Mouse (Mus musculus) lung, postnatal 0 days (tissue): Measurements from ENCODE around the gene Pkd1l2. TPM values are rescaled to one million over a fixed set of nuclear protein-coding genes. Genes with fewer than 3 reads are reported as not detected.

Source experiments
- ATAC-seq: fragments of 200-750 bp; cut with Nextera tagmentation; 2 replicates; pipeline ENCODE4 v1.8.0; 2017; ENCODE audit warnings: moderate library complexity
- DNase-seq: peaks from one replicate; pipeline ENCODE4 v3.0.0-alpha.2; 2016; ENCODE audit warnings: low spot score
- H3K27ac ChIP-seq: fragments of 300-500 bp; sonication (generic); 2 replicates; pipeline ENCODE4 v1.5.1; 2014; ENCODE audit warnings: antibody characterized with exemption, mild to moderate bottlenecking, low read length, mixed read lengths
- H3K27me3 ChIP-seq: fragments of 300-500 bp; sonication (generic); replicated peaks from 2 replicates; pipeline ENCODE4 v1.6.1; 2014; ENCODE audit warnings: low read length, mixed read lengths; ENCODE audit not compliant: insufficient read depth
- H3K36me3 ChIP-seq: fragments of 300-500 bp; sonication (generic); 2 replicates; pipeline ENCODE4 v1.6.1; 2014; ENCODE audit warnings: low read length, mixed read lengths; ENCODE audit not compliant: insufficient read depth
- H3K4me1 ChIP-seq: fragments of 300-500 bp; sonication (generic); 2 replicates; pipeline ENCODE4 v1.6.1; 2014; ENCODE audit warnings: antibody characterized with exemption, low read depth, low read length, mixed read lengths; ENCODE audit not compliant: insufficient read depth
- H3K4me2 ChIP-seq: fragments of 300-500 bp; sonication (generic); replicated peaks from 2 replicates; pipeline ENCODE4 v1.6.1; 2014; ENCODE audit warnings: low read depth, mild to moderate bottlenecking, low read length, moderate library complexity, mixed read lengths
- H3K4me3 ChIP-seq: fragments of 300-500 bp; sonication (generic); 2 replicates; pipeline ENCODE4 v1.5.1; 2014; ENCODE audit warnings: low read depth, low read length
- H3K9ac ChIP-seq: fragments of 300-500 bp; sonication (generic); replicated peaks from 2 replicates; pipeline ENCODE4 v1.6.1; 2014; ENCODE audit warnings: low read depth, mild to moderate bottlenecking
- H3K9me3 ChIP-seq: fragments of 300-500 bp; sonication (generic); 2 replicates; pipeline ENCODE4 v1.6.1; 2016; ENCODE audit warnings: low read length, mixed read lengths
- CTCF ChIP-seq: IDR thresholded peaks from 2 replicates; pipeline ENCODE4 v1.5.1; 2016; ENCODE audit warnings: antibody characterized with exemption, mild to moderate bottlenecking
- EP300 ChIP-seq: IDR thresholded peaks from 2 replicates; pipeline ENCODE4 v1.6.1; 2016; ENCODE audit warnings: antibody characterized with exemption, mild to moderate bottlenecking, control low read depth
- WGBS: fragments of 180-500 bp; shearing (Covaris S2); extraction: QIAGEN DNeasy Blood & Tissue Kit; methylation state at CpG from one replicate; pipeline ENCODE4 v1.1.7; 2014; 5-methylcytosine and 5-hydroxymethylcytosine counted together
- polyA plus RNA-seq: library from polyadenylated mRNA; unstranded; fragments of >200 nt; fragmentation: Nextera tagmentation; extraction: Ambion mirVana; gene quantifications from 2 replicates; pipeline ENCODE4 v1.2.1, GENCODE M21; 2015

The Pkd1l2 gene
- polyA plus RNA-seq, 1 experiment from 2014 or later: not detected

DNA sequence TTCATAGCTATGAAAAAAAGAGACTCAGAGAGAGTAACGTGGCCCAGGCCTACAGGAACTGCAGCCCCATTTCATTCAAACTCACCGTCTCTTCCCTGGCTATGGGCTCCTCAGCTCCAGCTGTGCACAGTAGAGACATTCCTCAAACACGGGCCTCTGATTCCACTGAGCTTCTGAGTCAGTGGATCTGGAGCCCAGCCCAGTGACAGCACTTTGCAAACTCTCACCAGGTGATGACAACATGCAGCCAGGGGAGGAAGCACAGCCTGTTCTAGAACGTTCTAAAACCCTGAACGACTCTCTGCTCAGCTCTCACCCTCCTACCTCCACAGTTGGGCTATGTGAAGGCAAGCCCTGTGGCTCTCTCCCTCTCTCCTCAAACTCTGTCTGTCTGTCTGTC, 11.8 kb upstream of the Pkd1l2 start:
- Histone ChIP-seq H3K27me3 (no peaks in the 10 kb centered on the region), H3K4me2 (no peak overlapping the region), H3K27ac (no peak overlapping the region), H3K9ac (no peak overlapping the region), H3K36me3 (no peaks in the 10 kb centered on the region), H3K4me1 (no peaks in the 10 kb centered on the region), H3K4me3 (no peak overlapping the region), H3K9me3 (no peaks in the 10 kb centered on the region)
- WGBS: 29% methylated on average over 5 of the region's 5 CpGs
- ATAC-seq (peak; percentile 61), DNase-seq (peak; percentile 15)
- TF ChIP-seq EP300 (no peak), CTCF (no peak)

DNA sequence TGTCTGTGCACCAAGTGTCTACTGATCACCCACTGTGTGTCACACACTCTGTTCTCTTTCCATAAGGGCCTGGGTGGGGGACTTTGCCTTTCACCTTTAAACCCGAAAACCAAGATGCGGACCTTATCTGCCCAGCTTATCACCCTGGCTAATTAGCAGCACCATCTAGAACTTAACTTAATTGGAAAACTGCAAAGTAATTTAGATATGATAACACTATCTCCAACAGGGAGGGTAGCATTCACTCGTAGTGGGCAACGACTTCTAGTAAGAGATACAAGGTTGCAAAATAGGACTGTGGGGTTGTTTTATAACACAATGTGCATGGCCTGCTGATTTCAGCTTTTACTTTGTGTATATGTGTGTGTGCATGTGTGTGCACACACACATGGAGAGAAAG, 7.6 kb upstream of the Pkd1l2 start:
- Histone ChIP-seq H3K36me3 (no peaks in the 10 kb centered on the region), H3K4me2 (no peak overlapping the region), H3K27me3 (no peaks in the 10 kb centered on the region), H3K4me1 (no peaks in the 10 kb centered on the region), H3K4me3 (no peak overlapping the region), H3K9me3 (no peaks in the 10 kb centered on the region), H3K9ac (no peak overlapping the region), H3K27ac (no peak overlapping the region)
- ATAC-seq: no peak
- DNase-seq: no peak
- TF ChIP-seq EP300: no peak
- TF ChIP-seq CTCF: no peak
- WGBS: 77% methylated on average over 4 of the region's 4 CpGs

DNA sequence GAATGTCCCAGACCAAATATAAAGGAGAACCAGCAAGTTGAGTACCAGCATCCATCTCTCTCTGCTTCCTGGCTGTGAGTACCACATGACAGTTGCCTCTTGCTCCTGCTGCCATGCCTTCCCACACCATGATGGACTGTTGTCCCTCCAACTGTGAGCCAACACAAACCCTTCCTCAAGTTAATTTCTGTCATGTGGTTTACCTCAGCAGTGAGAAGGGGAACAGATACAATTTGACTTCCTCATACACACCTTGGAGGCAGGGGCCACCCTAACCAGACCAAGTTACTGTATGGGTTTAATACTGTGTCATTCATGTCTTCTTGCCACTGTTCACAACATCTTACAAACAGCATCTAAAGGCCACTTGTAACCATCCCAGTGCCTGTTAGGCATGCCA, 4.8 kb upstream of the Pkd1l2 start:
- ATAC-seq: no peak
- no peak overlapping the region for H3K4me2 ChIP-seq
- no peak overlapping the region for H3K27ac ChIP-seq

DNA sequence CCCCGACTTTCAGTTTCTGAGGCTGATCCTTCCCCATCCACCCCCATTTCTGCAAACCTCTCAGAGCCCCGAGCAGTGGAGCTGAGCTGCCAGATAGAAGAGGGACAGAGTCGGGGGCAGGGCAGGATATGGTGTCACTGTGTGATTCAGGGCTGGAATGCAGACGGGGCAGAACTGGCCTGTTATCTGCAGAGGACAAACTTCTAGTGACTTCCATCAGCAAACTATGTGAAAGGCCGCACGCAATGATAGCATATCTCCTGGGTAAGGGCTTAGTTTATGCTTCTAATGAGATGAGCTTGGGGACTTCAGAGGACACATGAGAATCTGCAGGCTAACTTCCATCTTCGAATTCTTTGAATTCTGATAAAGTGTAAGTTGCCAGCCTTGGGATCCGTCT, 3.3 kb upstream of the Pkd1l2 start:
- Histone ChIP-seq H3K27me3 (no peaks in the 10 kb centered on the region), H3K4me2 (no peak overlapping the region), H3K9me3 (no peaks in the 10 kb centered on the region), H3K4me3 (no peak overlapping the region), H3K36me3 (no peaks in the 10 kb centered on the region), H3K27ac (no peak overlapping the region), H3K4me1 (no peaks in the 10 kb centered on the region), H3K9ac (no peak overlapping the region)
- TF ChIP-seq EP300 (no peak), CTCF (no peak)
- peak; percentile 19 for DNase-seq
- WGBS: 28% methylated on average over 8 of the region's 8 CpGs
- ATAC-seq: 0 out of 2 replicates have a peak, but pooled peaks have one; percentile 25

More for the DNA sequence above, 4.8 kb upstream of the Pkd1l2 start:
- Histone ChIP-seq H3K9me3 (no peaks in the 10 kb centered on the region), H3K36me3 (no peaks in the 10 kb centered on the region), H3K4me3 (no peak overlapping the region), H3K9ac (no peak overlapping the region), H3K27me3 (no peaks in the 10 kb centered on the region), H3K4me1 (no peaks in the 10 kb centered on the region)
- TF ChIP-seq CTCF (no peak), EP300 (no peak)
- no peak for DNase-seq

DNA sequence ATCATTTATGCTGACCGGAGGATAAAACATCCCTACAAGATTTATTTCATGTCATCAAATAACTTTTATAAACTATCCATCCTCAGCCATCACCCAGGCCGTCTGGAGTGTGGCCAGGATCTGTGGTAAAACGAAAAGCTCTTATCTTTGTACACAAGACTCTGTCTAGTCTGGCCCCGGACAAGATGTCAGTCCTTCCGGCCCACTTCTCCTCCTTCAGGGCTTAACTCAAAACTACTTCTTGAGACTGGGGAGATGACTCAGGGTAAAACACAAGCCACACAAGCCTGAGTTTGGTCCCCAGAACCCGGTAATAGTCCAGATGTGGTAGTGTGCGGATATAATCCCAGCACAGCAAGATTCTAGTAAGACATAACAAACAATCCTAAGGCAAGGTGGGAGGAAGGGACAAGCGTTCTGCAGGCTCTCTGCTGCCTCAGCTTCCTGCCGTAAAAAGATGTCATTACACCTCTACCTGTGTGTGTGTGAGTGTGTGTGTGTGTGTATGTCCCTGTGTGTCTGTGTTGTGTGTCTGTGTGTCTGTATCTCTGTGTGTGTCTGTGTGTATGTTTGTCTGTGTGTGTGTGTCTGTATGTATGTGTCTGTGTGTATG, 804 bp upstream of the Pkd1l2 start:
- TF ChIP-seq CTCF (no peak), EP300 (no peak)
- no peak for ATAC-seq
- WGBS: 30% methylated on average over 9 of the region's 9 CpGs
- H3K36me3 ChIP-seq: no peaks in the 10 kb centered on the region
- DNase-seq: no peak
- H3K9ac ChIP-seq: no peak overlapping the region
- no peak overlapping the region for H3K27ac ChIP-seq
- no peaks in the 10 kb centered on the region for H3K9me3 ChIP-seq
- no peaks in the 10 kb centered on the region for H3K27me3 ChIP-seq
- H3K4me3 ChIP-seq: no peak overlapping the region
- no peak overlapping the region for H3K4me2 ChIP-seq
- H3K4me1 ChIP-seq: no peaks in the 10 kb centered on the region

DNA sequence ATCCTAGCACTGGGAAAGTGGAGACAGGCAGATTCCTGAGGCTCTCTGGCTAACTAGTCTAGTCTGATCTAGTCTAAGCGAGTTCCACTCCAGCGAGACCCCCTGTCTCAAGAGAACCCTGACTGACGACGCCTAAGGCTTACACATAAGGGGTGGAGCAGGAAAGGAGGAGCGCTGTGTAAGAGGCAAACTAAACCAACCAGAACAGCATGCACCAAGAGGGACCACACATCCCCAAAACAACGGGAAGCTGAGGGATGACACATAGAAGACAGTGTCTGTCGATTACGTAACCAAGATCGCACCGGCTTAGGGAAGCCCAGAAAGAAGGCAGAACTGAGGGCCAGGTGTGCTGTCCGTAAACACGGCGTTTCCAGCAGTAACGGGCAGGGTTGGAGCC, 2.6 kb downstream of the Pkd1l2 start:
- no peaks in the 10 kb centered on the region for H3K36me3 ChIP-seq
- H3K4me3 ChIP-seq: no peak overlapping the region
- whole genome bisulfite sequencing: 82% methylated on average over 14 of the region's 14 CpGs
- no peak overlapping the region for H3K9ac ChIP-seq
- TF ChIP-seq CTCF (no peak), EP300 (no peak)
- ATAC-seq (peak; percentile 35; the same call in 1 of the 2 replicates), DNase-seq (peak; percentile 11)
- H3K9me3 ChIP-seq: no peaks in the 10 kb centered on the region
- H3K4me2 ChIP-seq: no peak overlapping the region
- H3K4me1 ChIP-seq: no peaks in the 10 kb centered on the region
- no peaks in the 10 kb centered on the region for H3K27me3 ChIP-seq
- H3K27ac ChIP-seq: no peak overlapping the region
